Mouse (Mus musculus) kidney, embryonic 15.5 days (tissue): ENCODE results near the gene Sh3glb1. TPM values are rescaled to one million over a fixed set of nuclear protein-coding genes. Genes with fewer than 3 reads are reported as not detected.
"Not testable (repeated sequence)": the region's sequence is repeated elsewhere in the genome, so short reads cannot be mapped to it uniquely, and the experiment has no call there.

Experiments used
- ATAC-seq: fragments of 200-750 bp; cut with Nextera tagmentation; replicated peaks from 2 replicates; pipeline ENCODE4 v1.8.0; 2017; ENCODE audit warnings: moderate TSS enrichment; ENCODE audit not compliant: low FRiP score
- H3K27ac ChIP-seq: fragments of 300-500 bp; sonication (generic); 2 replicates; pipeline ENCODE4 v1.5.1; 2015; ENCODE audit warnings: mild to moderate bottlenecking, inconsistent platforms
- H3K27me3 ChIP-seq: fragments of 300-500 bp; sonication (generic); 2 replicates; pipeline ENCODE4 v1.6.1; 2015; ENCODE audit warnings: inconsistent platforms
- H3K36me3 ChIP-seq: fragments of 300-500 bp; sonication (generic); 2 replicates; pipeline ENCODE4 v1.6.1; 2015; ENCODE audit warnings: inconsistent platforms
- H3K4me1 ChIP-seq: fragments of 300-500 bp; sonication (generic); 2 replicates; pipeline ENCODE4 v1.6.1; 2015; ENCODE audit warnings: inconsistent platforms
- H3K4me2 ChIP-seq: fragments of 300-500 bp; sonication (generic); 2 replicates; pipeline ENCODE4 v1.6.1; 2015; ENCODE audit warnings: moderate library complexity, mild to moderate bottlenecking, inconsistent platforms
- H3K4me3 ChIP-seq: fragments of 300-500 bp; sonication (generic); replicated peaks from 2 replicates; pipeline ENCODE4 v1.5.1; 2015; ENCODE audit warnings: mild to moderate bottlenecking, inconsistent platforms
- H3K9ac ChIP-seq: fragments of 300-500 bp; sonication (generic); 2 replicates; pipeline ENCODE4 v1.6.1; 2015; ENCODE audit warnings: mild to moderate bottlenecking, inconsistent platforms
- H3K9me3 ChIP-seq: fragments of 300-500 bp; sonication (generic); replicated peaks from 2 replicates; pipeline ENCODE4 v1.6.1; 2016; ENCODE audit warnings: inconsistent platforms
- WGBS: fragments of 180-500 bp; shearing (Covaris S2); methylation state at CpG from one replicate; pipeline ENCODE4 v1.1.7; 2015; ENCODE audit warnings: mixed read lengths; 5-methylcytosine and 5-hydroxymethylcytosine counted together
- polyA plus RNA-seq: library from polyadenylated mRNA; unstranded; fragments of >200 nt; fragmentation: Nextera tagmentation; extraction: Ambion mirVana; gene quantifications from 2 replicates; pipeline ENCODE4 v1.2.1, GENCODE M21; 2015

Sh3glb1 gene
- polyA plus RNA-seq, 1 experiment from 2014 or later = 92.7 TPM

DNA sequence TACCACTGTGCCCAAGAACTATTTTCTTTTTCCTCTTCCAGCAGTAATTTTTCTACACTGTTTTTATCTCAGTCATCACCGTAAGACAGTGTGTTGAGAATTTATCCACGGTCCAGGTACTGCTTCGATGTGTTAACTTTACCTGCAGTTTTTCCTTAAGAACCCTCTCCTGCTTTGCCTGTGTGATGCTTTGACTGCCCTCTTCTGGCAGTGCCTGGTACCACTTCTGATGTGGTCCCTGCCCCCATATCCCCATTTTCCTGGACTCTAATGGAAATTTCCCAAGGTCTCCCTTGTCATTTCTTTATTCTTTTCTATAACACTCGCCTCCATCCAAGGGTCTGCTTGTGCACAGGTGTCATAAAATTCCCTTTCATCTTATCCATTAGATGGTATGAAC, 3.3 kb upstream of the Sh3glb1 start:
- H3K9me3 ChIP-seq = no peaks in the 10 kb centered on the region
- H3K9ac ChIP-seq = no peak overlapping the region
- WGBS = 45% methylated on average over 4 of the region's 4 CpGs
- H3K27ac ChIP-seq = no peak overlapping the region
- H3K36me3 ChIP-seq = no peaks in the 10 kb centered on the region
- H3K4me2 ChIP-seq = no peak overlapping the region
- no peak overlapping the region for H3K4me3 ChIP-seq
- peaks cover 17% of the 10 kb centered on the region for H3K4me1 ChIP-seq
- no peaks in the 10 kb centered on the region for H3K27me3 ChIP-seq
- no peak for ATAC-seq

DNA sequence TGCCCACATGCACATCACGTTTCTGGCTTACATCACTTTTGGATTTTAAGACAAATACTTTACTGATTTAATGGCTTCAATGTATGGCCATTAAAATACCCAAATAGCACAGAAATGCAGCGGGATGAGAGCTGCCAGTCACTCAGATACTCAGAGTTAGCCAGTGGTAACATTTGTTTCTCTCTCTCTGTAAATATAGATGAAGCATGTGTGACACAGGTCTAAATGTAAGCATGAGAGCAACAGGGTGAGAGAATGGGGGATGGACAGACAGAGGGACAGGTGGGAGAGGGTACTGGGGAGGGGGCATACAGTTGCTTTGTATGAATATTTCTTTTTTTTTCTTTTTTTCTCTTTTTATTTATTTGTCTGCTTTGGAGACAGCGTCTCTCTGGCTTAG, 2.4 kb upstream of the Sh3glb1 start:
- not testable (repeated sequence) for ATAC-seq, H3K4me2 ChIP-seq, H3K4me3 ChIP-seq, H3K27ac ChIP-seq, H3K9me3 ChIP-seq, H3K27me3 ChIP-seq, H3K36me3 ChIP-seq, H3K9ac ChIP-seq
- H3K4me1 ChIP-seq = peaks cover 23% of the 10 kb centered on the region
- WGBS = 87% methylated on average over 3 of the region's 3 CpGs

DNA sequence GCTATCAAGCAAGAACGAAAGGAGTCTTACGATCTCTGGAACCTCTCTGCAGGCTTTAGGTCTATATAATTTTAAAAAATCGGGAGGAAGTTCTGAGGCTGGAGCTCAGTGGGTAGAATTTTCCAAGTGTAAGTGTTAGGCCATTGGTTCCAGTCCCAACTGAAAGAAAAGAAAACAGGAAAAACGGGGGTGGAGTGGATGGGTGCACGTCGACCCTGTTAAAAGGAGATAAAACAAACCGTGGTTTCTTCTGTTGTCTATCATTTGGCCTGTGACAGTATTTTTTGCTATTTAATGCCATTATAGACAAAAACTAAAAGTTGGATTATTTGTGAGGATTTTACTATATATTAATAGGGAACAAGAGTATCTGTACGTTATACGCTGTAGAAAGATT, 1.7 kb upstream of the Sh3glb1 start:
- Histone ChIP-seq H3K4me1 (peaks cover 24% of the 10 kb centered on the region), H3K9me3 (no peaks in the 10 kb centered on the region), H3K9ac (no peak overlapping the region), H3K27me3 (no peaks in the 10 kb centered on the region), H3K4me3 (no peak overlapping the region), H3K4me2 (no peak overlapping the region), H3K36me3 (no peaks in the 10 kb centered on the region), H3K27ac (no peak overlapping the region)
- WGBS = 72% methylated on average over 9 of the region's 9 CpGs
- ATAC-seq = no peak

DNA sequence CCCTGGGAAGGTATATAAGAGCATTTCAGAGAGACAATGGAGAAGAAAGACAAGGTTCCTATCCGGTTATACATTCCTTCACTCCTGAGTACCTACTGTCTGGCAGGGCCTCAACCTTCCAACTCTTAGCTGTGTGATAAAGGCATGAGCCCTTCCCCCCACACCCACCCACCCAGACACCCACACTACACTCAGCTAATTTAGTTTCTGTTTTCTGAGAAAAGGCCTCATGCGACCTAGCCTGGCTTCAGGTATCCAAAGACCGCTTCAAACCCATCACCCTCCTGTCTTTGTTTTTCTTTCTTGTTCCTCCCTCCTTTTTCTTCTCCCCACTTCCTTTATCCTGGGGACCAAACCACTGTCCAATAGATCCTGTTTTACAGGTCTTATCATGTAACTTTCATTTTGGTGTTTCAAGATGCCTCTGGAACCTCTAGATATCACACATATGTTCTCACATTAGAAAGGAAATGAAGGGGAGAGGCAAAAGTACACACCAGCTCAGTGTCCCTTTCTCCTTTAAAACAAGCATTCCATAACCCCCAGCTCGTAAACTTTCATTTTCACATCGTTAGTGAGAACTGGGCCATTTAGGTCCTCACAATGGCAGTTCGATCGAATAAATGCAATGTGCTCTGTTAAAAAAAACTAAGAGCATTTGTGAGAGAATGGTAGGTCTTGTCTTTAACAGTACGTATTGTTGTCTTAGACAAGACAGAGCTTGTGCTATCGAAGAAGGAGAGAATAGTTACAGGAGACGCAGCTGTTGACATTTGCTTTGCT, 1.1 kb upstream of the Sh3glb1 start:
- H3K4me2 ChIP-seq = peak overlapping the region; percentile 84
- peak overlapping the region; percentile 88 for H3K4me3 ChIP-seq
- H3K27ac ChIP-seq = peak overlapping the region; percentile 99
- WGBS = 77% methylated on average over 10 of the region's 10 CpGs
- no peak for ATAC-seq
- H3K9ac ChIP-seq = no peak overlapping the region
- H3K4me1 ChIP-seq = peaks cover 29% of the 10 kb centered on the region
- no peaks in the 10 kb centered on the region for H3K9me3 ChIP-seq
- no peaks in the 10 kb centered on the region for H3K27me3 ChIP-seq
- no peaks in the 10 kb centered on the region for H3K36me3 ChIP-seq

DNA sequence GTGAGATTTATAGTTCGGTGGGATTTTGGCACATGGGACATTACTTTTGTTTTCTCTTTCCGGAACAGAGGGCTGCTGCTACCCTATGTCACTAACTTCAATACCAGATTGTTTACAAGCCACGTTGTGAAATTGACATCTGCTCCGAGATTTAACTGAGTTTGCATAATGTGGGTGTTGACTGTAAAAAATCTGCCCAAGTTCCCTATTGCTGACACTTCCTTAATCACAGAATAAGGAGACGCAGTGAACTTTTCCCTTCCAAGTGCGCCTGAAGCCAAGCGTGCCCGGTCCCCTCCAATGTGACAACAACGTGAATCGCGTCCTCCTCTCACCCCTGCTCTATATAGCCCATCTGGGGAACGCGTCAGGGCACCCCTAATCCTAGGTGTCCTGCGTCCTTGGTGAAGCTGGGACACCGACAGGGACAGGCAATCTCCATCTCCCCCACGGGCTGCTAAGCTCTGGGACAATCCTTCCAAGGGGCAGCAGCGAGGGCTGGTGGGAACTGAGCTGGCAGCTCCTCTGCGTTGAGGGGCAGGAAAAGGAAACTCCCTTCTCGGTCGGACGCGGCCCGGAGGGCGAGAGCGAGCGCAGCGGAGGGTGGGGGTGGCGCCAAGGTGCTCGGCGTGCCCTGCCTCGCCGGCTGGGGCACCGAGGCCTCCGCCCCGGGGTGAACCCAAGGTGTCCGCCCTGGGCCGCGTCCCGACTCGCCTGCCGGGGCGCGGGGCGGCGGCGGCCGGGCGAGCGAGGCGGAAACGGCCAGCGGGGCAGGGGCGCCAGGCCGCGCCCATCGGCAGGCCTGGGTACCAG, 841 bp downstream of the Sh3glb1 start:
- H3K4me1 ChIP-seq = peaks cover 41% of the 10 kb centered on the region
- H3K27me3 ChIP-seq = no peaks in the 10 kb centered on the region
- peak overlapping the region; percentile 88 for H3K4me3 ChIP-seq
- no peaks in the 10 kb centered on the region for H3K9me3 ChIP-seq
- no peaks in the 10 kb centered on the region for H3K36me3 ChIP-seq
- under 1% methylated on average over 30 of the region's 56 CpGs for WGBS
- H3K27ac ChIP-seq = peak overlapping the region; percentile 99
- peak; percentile 68; the same call in 1 of the 2 replicates for ATAC-seq
- peak overlapping the region; percentile 84 for H3K4me2 ChIP-seq
- peak overlapping the region; percentile 88 for H3K9ac ChIP-seq

DNA sequence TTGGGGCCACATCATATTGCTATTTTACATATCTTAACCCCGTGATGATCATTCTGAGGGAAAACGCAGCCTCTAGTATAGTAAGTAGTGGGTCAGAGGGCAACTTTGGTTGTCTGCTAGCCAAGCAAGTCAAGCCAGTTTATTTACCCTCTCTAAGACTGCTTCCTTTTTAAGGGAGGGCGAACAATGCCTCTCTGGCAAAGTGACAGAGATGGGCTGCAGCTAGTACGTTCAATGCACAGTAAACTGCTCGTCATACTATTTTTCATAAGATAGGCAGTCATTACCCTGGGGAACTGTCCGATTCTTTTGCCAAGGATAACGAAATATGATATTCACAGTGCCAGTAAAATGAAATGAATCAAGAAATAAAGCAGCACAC, 1.4 kb downstream of the Sh3glb1 start:
- Histone ChIP-seq H3K36me3 (peaks cover 2% of the 10 kb centered on the region; the same call in 1 of the 2 replicates), H3K9me3 (no peaks in the 10 kb centered on the region), H3K4me1 (peaks cover 44% of the 10 kb centered on the region), H3K27me3 (no peaks in the 10 kb centered on the region), H3K4me2 (peak overlapping the region; percentile 84), H3K27ac (peak overlapping the region; percentile 99), H3K4me3 (peak overlapping the region; percentile 88), H3K9ac (peak overlapping the region; percentile 88)
- no peak for ATAC-seq
- WGBS = 5% methylated on average over 7 of the region's 7 CpGs

DNA sequence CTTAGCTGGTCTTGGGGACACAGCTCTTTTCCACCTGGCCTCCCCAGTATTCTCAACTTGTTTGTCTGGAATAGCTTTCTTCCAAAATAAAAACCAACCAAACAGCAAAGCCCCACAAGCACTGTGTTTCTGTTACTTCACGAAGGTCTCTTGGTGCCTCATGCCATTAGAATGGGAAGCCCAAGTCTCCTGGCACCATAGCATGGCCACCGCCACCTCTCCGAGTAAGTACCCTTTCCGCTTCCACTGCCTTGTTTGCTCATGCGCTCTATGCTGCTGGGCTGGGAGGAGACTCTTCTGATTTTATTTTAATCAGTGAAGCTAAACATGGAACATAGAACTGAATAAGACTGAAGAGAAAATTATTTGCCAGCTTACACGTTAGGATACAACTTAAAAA, 2.3 kb downstream of the Sh3glb1 start:
- no peak overlapping the region for H3K4me3 ChIP-seq
- H3K4me2 ChIP-seq = peak overlapping the region; percentile 22; the same call in 1 of the 2 replicates
- no peak for ATAC-seq
- no peak overlapping the region for H3K9ac ChIP-seq
- peaks cover 44% of the 10 kb centered on the region for H3K4me1 ChIP-seq
- peaks cover 5% of the 10 kb centered on the region; the same call in 1 of the 2 replicates for H3K36me3 ChIP-seq
- WGBS = 83% methylated on average over 6 of the region's 6 CpGs
- no peak overlapping the region for H3K27ac ChIP-seq
- H3K9me3 ChIP-seq = no peaks in the 10 kb centered on the region
- H3K27me3 ChIP-seq = no peaks in the 10 kb centered on the region

DNA sequence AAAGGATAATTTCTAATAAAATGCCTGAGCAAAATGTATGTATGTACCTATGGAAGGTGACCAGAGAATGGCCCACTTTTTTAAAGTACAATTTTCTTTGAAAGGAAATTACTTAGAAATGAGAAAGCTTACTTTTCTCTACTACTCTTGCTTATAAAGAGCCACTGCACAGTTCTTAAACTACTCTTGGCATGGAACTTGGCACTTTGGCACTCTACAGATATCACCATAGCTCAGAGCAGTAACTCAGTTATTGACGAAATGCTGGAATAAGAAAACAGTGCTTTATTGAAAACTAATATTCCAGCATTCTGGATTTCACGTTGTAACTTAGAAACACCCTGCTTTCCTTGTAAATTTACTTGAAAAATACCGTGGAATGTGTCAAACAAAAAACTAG, 3.0 kb downstream of the Sh3glb1 start:
- Histone ChIP-seq H3K27ac (no peak overlapping the region), H3K9ac (no peak overlapping the region), H3K4me1 (peaks cover 44% of the 10 kb centered on the region), H3K36me3 (peaks cover 12% of the 10 kb centered on the region), H3K4me2 (no peak overlapping the region), H3K9me3 (no peaks in the 10 kb centered on the region), H3K4me3 (no peak overlapping the region), H3K27me3 (no peaks in the 10 kb centered on the region)
- WGBS = 82% methylated on average over 3 of the region's 3 CpGs
- no peak for ATAC-seq

DNA sequence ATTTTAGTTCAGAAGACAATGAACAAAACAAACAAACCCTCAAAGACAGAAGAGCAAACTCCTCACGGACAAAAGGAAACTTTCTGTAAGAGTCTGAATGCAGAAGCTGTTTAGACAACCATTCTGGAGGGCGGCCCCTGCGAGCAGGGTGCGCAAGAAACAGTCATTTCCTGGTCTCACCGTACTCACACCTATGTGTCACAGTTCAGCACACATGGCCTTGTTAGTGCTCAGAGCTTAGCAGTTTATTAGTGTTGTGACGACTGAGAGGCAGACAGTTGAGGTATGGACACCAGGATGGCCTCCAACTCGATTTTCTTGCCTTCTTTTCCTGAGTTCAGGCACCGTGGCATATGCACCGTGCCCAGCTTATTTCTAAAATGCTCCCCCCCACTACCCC, 4.2 kb downstream of the Sh3glb1 start:
- WGBS = 34% methylated on average over 9 of the region's 9 CpGs

DNA sequence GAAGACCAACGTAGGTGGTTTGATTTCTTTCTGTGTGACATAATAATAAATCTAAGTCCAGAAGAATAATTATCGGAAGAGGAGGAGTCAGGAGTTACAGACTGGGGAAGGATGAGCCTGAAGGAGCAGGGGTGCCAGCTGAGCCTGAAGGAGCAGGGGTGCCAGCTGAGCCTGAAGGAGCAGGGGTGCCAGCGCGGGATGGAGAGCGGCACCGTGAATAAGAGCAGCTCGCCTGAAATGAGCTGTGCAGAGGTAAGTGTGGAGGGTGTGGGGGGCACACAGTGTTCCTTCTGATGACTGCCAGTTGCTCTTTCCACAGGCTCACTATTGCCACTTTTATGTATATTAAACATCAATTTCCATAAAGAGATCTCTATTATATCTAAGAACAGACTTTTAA, 5.1 kb downstream of the Sh3glb1 start:
- no peak overlapping the region for H3K4me3 ChIP-seq
- WGBS = 79% methylated on average over 7 of the region's 7 CpGs
- no peak overlapping the region for H3K27ac ChIP-seq
- no peak overlapping the region for H3K9ac ChIP-seq
- H3K4me1 ChIP-seq = peaks cover 32% of the 10 kb centered on the region
- no peaks in the 10 kb centered on the region for H3K9me3 ChIP-seq
- ATAC-seq = no peak
- no peak overlapping the region for H3K4me2 ChIP-seq
- H3K36me3 ChIP-seq = peaks cover 30% of the 10 kb centered on the region
- no peaks in the 10 kb centered on the region for H3K27me3 ChIP-seq

More for the DNA sequence above, 4.2 kb downstream of the Sh3glb1 start:
- no peaks in the 10 kb centered on the region for H3K27me3 ChIP-seq
- no peak overlapping the region for H3K9ac ChIP-seq
- H3K27ac ChIP-seq = no peak overlapping the region
- no peak overlapping the region for H3K4me2 ChIP-seq
- no peak for ATAC-seq
- no peak overlapping the region for H3K4me3 ChIP-seq
- H3K36me3 ChIP-seq = peaks cover 23% of the 10 kb centered on the region
- H3K9me3 ChIP-seq = no peaks in the 10 kb centered on the region
- peaks cover 37% of the 10 kb centered on the region for H3K4me1 ChIP-seq

DNA sequence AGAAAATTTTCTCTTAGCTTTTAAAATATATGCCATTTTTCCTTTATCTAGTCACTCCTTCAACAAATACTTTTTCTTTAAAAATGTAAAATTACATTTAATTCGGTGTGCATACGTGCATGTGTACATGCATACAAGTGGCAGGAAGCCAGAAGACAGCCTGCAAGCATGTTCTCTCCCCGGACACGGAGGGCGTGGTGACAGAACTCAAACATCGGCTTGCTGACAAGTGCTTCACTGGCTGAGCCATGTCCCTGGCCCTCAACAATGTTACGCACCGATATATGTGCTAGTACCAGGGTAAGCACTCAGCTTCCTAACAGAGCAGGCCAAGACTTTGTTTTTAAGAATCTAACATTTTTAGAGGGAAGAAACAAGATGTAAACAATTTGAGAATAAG, 5.5 kb downstream of the Sh3glb1 start:
- H3K27ac ChIP-seq = no peak overlapping the region
- H3K4me1 ChIP-seq = peaks cover 32% of the 10 kb centered on the region

DNA sequence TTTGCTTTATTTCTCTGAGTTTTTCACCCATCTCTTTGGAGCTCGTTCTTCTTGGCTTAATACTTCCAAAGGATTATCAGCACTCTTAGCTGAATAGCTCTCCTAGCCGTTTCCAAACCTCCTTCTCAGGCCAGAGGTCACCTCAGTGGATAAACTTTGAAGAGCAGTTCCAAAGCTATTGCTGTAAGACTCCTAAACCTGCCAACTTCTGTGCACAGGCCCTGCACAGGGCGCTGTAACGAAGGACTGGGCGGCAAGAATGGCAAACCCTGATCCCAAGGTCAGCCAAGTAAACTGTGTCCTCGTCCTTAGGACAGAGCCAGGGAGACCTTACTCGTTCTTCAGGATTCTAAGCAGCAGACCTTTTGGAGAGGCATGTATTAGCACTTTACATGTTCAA, 6.0 kb downstream of the Sh3glb1 start:
- WGBS = 54% methylated on average over 7 of the region's 7 CpGs
- Histone ChIP-seq H3K27ac (no peak overlapping the region), H3K9ac (no peak overlapping the region), H3K27me3 (no peaks in the 10 kb centered on the region), H3K4me2 (no peak overlapping the region), H3K9me3 (no peaks in the 10 kb centered on the region), H3K36me3 (peaks cover 37% of the 10 kb centered on the region), H3K4me1 (peaks cover 32% of the 10 kb centered on the region), H3K4me3 (no peak overlapping the region)
- no peak for ATAC-seq

More for the DNA sequence above, 5.5 kb downstream of the Sh3glb1 start:
- no peak overlapping the region for H3K4me3 ChIP-seq
- 84% methylated on average over 8 of the region's 8 CpGs for WGBS
- H3K36me3 ChIP-seq = peaks cover 34% of the 10 kb centered on the region
- no peaks in the 10 kb centered on the region for H3K9me3 ChIP-seq
- H3K4me2 ChIP-seq = no peak overlapping the region
- no peaks in the 10 kb centered on the region for H3K27me3 ChIP-seq
- ATAC-seq = no peak
- no peak overlapping the region for H3K9ac ChIP-seq
